Comparison of ENCODE assay signal across 19 mouse cellular contexts in genomic region chr9:116335561-116336478, GRCm38 (mm10).
DNase-seq lines count a peak whose midpoint lies in the region; ATAC-seq and TF ChIP-seq lines count a peak whose summit lies in the region.
"Had no signal": no experiment of that assay in that cellular context is flagged by ENCODE, and none has a peak within 500 bp of the region (broad histone marks: within the 10 kb centered on the region; RNA-seq: fewer than 3 reads in every experiment).

No protein-coding gene starts in this region.

- no peak overlapping the region for H3K27ac ChIP-seq in liver, embryonic 11.5 days (ENCODE audit: low read depth, low read length)
- no peak overlapping the region for H3K27ac ChIP-seq in thymus, adult 2 months (ENCODE audit: control insufficient read depth, insufficient read depth, low read length)
- H3K27ac ChIP-seq: heart, embryonic 10.5 days; hindbrain, embryonic 15.5 days; limb, embryonic 13.5 days had no signal

- 57% methylated on average over 11 of the region's 11 CpGs for WGBS in liver, embryonic 11.5 days
- 92% methylated on average over 11 of the region's 11 CpGs for WGBS in thymus, adult 2 months

- H3K9me3 ChIP-seq in liver, embryonic 11.5 days (ENCODE audit: control insufficient read depth, low read length), result no peaks in the 10 kb centered on the region
- H3K9me3 ChIP-seq: heart, embryonic 10.5 days; hindbrain, embryonic 15.5 days; limb, embryonic 13.5 days had no signal

- 0 out of 2 replicates have a peak overlapping the region, but pooled peaks have one; percentile 35 for H3K4me2 ChIP-seq in liver, embryonic 11.5 days
- H3K4me2 ChIP-seq: hindbrain, embryonic 15.5 days; limb, embryonic 13.5 days had no signal

- no peaks in the 10 kb centered on the region for H3K27me3 ChIP-seq in liver, embryonic 11.5 days (replicated peaks; ENCODE audit: control insufficient read depth, insufficient read depth, low read length)
- no peaks in the 10 kb centered on the region for H3K27me3 ChIP-seq in thymus, adult 2 months (ENCODE audit: control insufficient read depth, insufficient read depth, low read length)
- H3K27me3 ChIP-seq: CH12.LX; hindbrain, embryonic 15.5 days; limb, embryonic 13.5 days had no signal

- peaks cover 14% of the 10 kb centered on the region for H3K4me1 ChIP-seq in liver, embryonic 11.5 days (replicated peaks; ENCODE audit: control insufficient read depth, insufficient read depth, low read length)
- peaks cover 20% of the 10 kb centered on the region for H3K4me1 ChIP-seq in thymus, adult 2 months (replicated peaks; ENCODE audit: control insufficient read depth, insufficient read depth, low read length)
- H3K4me1 ChIP-seq: heart, embryonic 10.5 days; hindbrain, embryonic 15.5 days had no signal

- no peak for TF ChIP-seq CTCF in thymus, adult 2 months (IDR thresholded peaks at IDR 0.05; ENCODE audit: borderline replicate concordance, control insufficient read depth, extremely low read depth, insufficient read depth, low read length, poor library complexity)

- no peak overlapping the region for H3K9ac ChIP-seq in liver, embryonic 11.5 days (ENCODE audit: low read depth, low read length)
- H3K9ac ChIP-seq: hindbrain, embryonic 15.5 days; limb, embryonic 13.5 days had no signal

- no peak overlapping the region for H3K4me3 ChIP-seq in liver, embryonic 11.5 days (ENCODE audit: low read depth, low read length)
- no peak overlapping the region for H3K4me3 ChIP-seq in thymus, adult 2 months (ENCODE audit: control insufficient read depth, insufficient read depth, low read length)
- H3K4me3 ChIP-seq: heart, embryonic 10.5 days; hindbrain, embryonic 15.5 days; limb, embryonic 13.5 days had no signal

- no peaks in the 10 kb centered on the region for H3K36me3 ChIP-seq in liver, embryonic 11.5 days (ENCODE audit: control insufficient read depth, insufficient read depth, low read length)
- no peaks in the 10 kb centered on the region for H3K36me3 ChIP-seq in thymus, adult 2 months (ENCODE audit: control insufficient read depth, insufficient read depth, low read length)
- H3K36me3 ChIP-seq: heart, embryonic 10.5 days; hindbrain, embryonic 15.5 days; limb, embryonic 13.5 days had no signal

- ATAC-seq in liver, embryonic 11.5 days (replicated peaks; ENCODE audit: low FRiP score), result peak; percentile 90
- peak; percentile 70 for ATAC-seq in megakaryocyte-erythroid progenitor cell, adult 5-6 weeks (replicated peaks; ENCODE audit: low FRiP score, low TSS enrichment, poor library complexity, severe bottlenecking)
- ATAC-seq: intestine, postnatal 0 days; lung, postnatal 0 days; midbrain, embryonic 16.5 days had no signal

- no peak for TF ChIP-seq POLR2A in thymus, adult 2 months (IDR thresholded peaks at IDR 0.05; ENCODE audit: control insufficient read depth, extremely low read depth, insufficient read depth, low read length, poor library complexity)

- peak; percentile 33 for DNase-seq in kidney, postnatal 14 days
- no peak for DNase-seq in kidney, postnatal 4 days
- DNase-seq in c-Kit-positive CD71-positive TER-119-positive erythroid progenitor cells, embryonic 14.5 days (ENCODE audit: low spot score), result peak; percentile 20
- DNase-seq in liver, embryonic 11.5 days (ENCODE audit: low spot score), result no peak
- DNase-seq in frontal cortex, postnatal 14 days (ENCODE audit: low spot score in 2 of 2), result no peak
- no peak for DNase-seq in thymus, adult 2 months
- DNase-seq: adrenal gland, adult 2 months; cerebellum, adult 2 months; gastrocnemius, postnatal 14 days; heart, postnatal 10 days; right cerebral cortex, adult 18-20 months had no signal

Comparison
In these comparisons a context has a peak if more than half of its experiments do, and no peak if none do; other contexts are left out.
1. DNase-seq: peak in kidney, postnatal 14 days (single experiment) and c-Kit-positive CD71-positive TER-119-positive erythroid progenitor cells, embryonic 14.5 days (single experiment); none in kidney, postnatal 4 days (0 of 2), liver, embryonic 11.5 days (single experiment), frontal cortex, postnatal 14 days (0 of 2) and thymus, adult 2 months (single experiment).